1 mouse cellular context compared by ENCODE assay signal in genomic region chr5:76947142-76947541, GRCm38 (mm10).
TF ChIP-seq lines count a peak whose summit lies in the region.

No protein-coding gene starts in this region.

TF ChIP-seq in CH12.LX, 34 proteins besides CTCF, POLR2A, EP300 and RAD21:
- TF ChIP-seq ZMIZ1 (IDR thresholded peaks at IDR 0.05; ENCODE audit: low read depth, low read length) (no peak), MAZ (IDR thresholded peaks at IDR 0.05; ENCODE audit: low read depth, low read length) (no peak), MEF2A (IDR thresholded peaks at IDR 0.05; ENCODE audit: borderline replicate concordance, low read depth, low read length) (no peak), E2F4 (IDR thresholded peaks at IDR 0.05; ENCODE audit: insufficient replicate concordance, low read depth, low read length) (no peak), ETS1 (conservative IDR thresholded peaks at IDR 0.05; ENCODE audit: low read depth, low read length) (no peak), CHD2 (IDR thresholded peaks at IDR 0.05; ENCODE audit: low read length) (no peak), MXI1 (IDR thresholded peaks at IDR 0.05; ENCODE audit: low read depth, low read length) (no peak), ZKSCAN1 (IDR thresholded peaks at IDR 0.05; ENCODE audit: borderline replicate concordance, low read depth, low read length) (no peak), GABPA (IDR thresholded peaks at IDR 0.05; ENCODE audit: insufficient replicate concordance, low read depth, low read length) (no peak), JUN (IDR thresholded peaks at IDR 0.05; ENCODE audit: insufficient read depth, low read depth, low read length) (no peak), JUND (conservative IDR thresholded peaks at IDR 0.05; ENCODE audit: low read depth, low read length) (no peak), NRF1 (IDR thresholded peaks at IDR 0.05; ENCODE audit: low read depth, low read length) (no peak), TCF12 (IDR thresholded peaks at IDR 0.05; ENCODE audit: low read depth, low read length) (no peak), IRF4 (IDR thresholded peaks at IDR 0.05; ENCODE audit: low read depth, low read length) (no peak), NELFE (IDR thresholded peaks at IDR 0.05; ENCODE audit: low read depth, low read length) (no peak), POLR2AphosphoS2 (IDR thresholded peaks at IDR 0.05; ENCODE audit: low read depth, low read length) (no peak), PAX5 (IDR thresholded peaks at IDR 0.05; ENCODE audit: low read length) (no peak), SMC3 (IDR thresholded peaks at IDR 0.05; ENCODE audit: low read depth, low read length) (no peak), ZNF384 (IDR thresholded peaks at IDR 0.05; ENCODE audit: low read depth, low read length) (no peak)
TF ChIP-seq in CH12.LX: peak in this region for 0.
